Mouse (Mus musculus) bone marrow, adult 2 months (tissue): ENCODE measurements around the gene Pafah1b1.

ENCODE experiments used
- CTCF ChIP-seq: fragments of 200-500 bp; IDR thresholded peaks from 2 replicates; pipeline ENCODE4 v1.5.1; 2011; ENCODE audit warnings: low read length, control low read depth; ENCODE audit not compliant: control insufficient read depth, insufficient read depth
- POLR2A ChIP-seq: fragments of 200-500 bp; IDR thresholded peaks from 2 replicates; pipeline ENCODE4 v1.6.1; 2011; ENCODE audit warnings: low read depth, mild to moderate bottlenecking, control low read depth, low read length, borderline replicate concordance; ENCODE audit not compliant: control insufficient read depth

- TF ChIP-seq CTCF: no peak
- TF ChIP-seq POLR2A: no peak
Measured at GRCm38 (mm10) chr11:74673561-74673960, 50.9 kb downstream of the Pafah1b1 start.
